Mouse (Mus musculus): ENCODE measurements at regions not wholly inside any gene's neighbourhood (a gene's known extent, or its start where the extent isn't known, plus 50 kb on each side); places are given as distances from the start of the nearest gene placed in this dataset.

- no peak overlapping the region for H3K4me3 ChIP-seq (replicated peaks)
- no peak for ATAC-seq
- H3K36me3 ChIP-seq = no peaks in the 10 kb centered on the region
- no peaks in the 10 kb centered on the region for H3K4me1 ChIP-seq (replicated peaks)
- no peaks in the 10 kb centered on the region for H3K27me3 ChIP-seq (replicated peaks)
- WGBS = 82% methylated on average over 5 of the region's 5 CpGs
- H3K9ac ChIP-seq = no peak overlapping the region
- no peak overlapping the region for H3K4me2 ChIP-seq (replicated peaks)
- H3K9me3 ChIP-seq = no peaks in the 10 kb centered on the region
- H3K27ac ChIP-seq = no peak overlapping the region
These were observed 132.4 kb downstream of the Npr3 start for GRCm38 (mm10) chr15:11774717-11775116.

GRCm38 (mm10) chr15:11770596-11770995 lies 136.5 kb downstream of the Npr3 start:
- no peak for ATAC-seq
- WGBS = 65% methylated on average over 1 of the region's 1 CpGs

GRCm38 (mm10) chr15:11757963-11758362 lies 149.1 kb downstream of the Npr3 start:
- Histone ChIP-seq H3K4me1 (replicated peaks) (no peaks in the 10 kb centered on the region), H3K27ac (no peak overlapping the region), H3K4me2 (replicated peaks) (no peak overlapping the region), H3K4me3 (replicated peaks) (no peak overlapping the region), H3K36me3 (no peaks in the 10 kb centered on the region), H3K9me3 (no peaks in the 10 kb centered on the region), H3K9ac (no peak overlapping the region), H3K27me3 (replicated peaks) (no peaks in the 10 kb centered on the region)
- peak; percentile 95 for ATAC-seq
- WGBS = 81% methylated on average over 1 of the region's 1 CpGs

More at GRCm38 (mm10) chr15:11770596-11770995, 136.5 kb downstream of the Npr3 start:
- no peaks in the 10 kb centered on the region for H3K27me3 ChIP-seq (replicated peaks)
- H3K4me1 ChIP-seq (replicated peaks) = no peaks in the 10 kb centered on the region
- no peak overlapping the region for H3K27ac ChIP-seq
- no peak overlapping the region for H3K9ac ChIP-seq
- no peak overlapping the region for H3K4me3 ChIP-seq (replicated peaks)
- H3K36me3 ChIP-seq = no peaks in the 10 kb centered on the region
- H3K4me2 ChIP-seq (replicated peaks) = no peak overlapping the region
- no peaks in the 10 kb centered on the region for H3K9me3 ChIP-seq

- ATAC-seq = no peak
- Histone ChIP-seq H3K27ac (no peak overlapping the region), H3K9me3 (no peaks in the 10 kb centered on the region), H3K4me1 (replicated peaks) (no peaks in the 10 kb centered on the region), H3K36me3 (no peaks in the 10 kb centered on the region), H3K4me3 (replicated peaks) (no peak overlapping the region), H3K27me3 (replicated peaks) (no peaks in the 10 kb centered on the region), H3K4me2 (replicated peaks) (no peak overlapping the region), H3K9ac (no peak overlapping the region)
- 75% methylated on average over 7 of the region's 7 CpGs for WGBS
These were observed 150.3 kb downstream of the Npr3 start for GRCm38 (mm10) chr15:11756786-11757185.

GRCm38 (mm10) chr15:11753216-11753615 lies 153.9 kb downstream of the Npr3 start:
- Histone ChIP-seq H3K9me3 (no peaks in the 10 kb centered on the region), H3K27ac (no peak overlapping the region), H3K4me1 (replicated peaks) (no peaks in the 10 kb centered on the region), H3K9ac (no peak overlapping the region), H3K4me2 (replicated peaks) (no peak overlapping the region), H3K27me3 (replicated peaks) (no peaks in the 10 kb centered on the region), H3K4me3 (replicated peaks) (no peak overlapping the region), H3K36me3 (no peaks in the 10 kb centered on the region)
- peak; percentile 54; the same call in 1 of the 2 replicates for ATAC-seq
- 16% methylated on average over 3 of the region's 3 CpGs for WGBS

- Histone ChIP-seq H3K9ac (no peak overlapping the region), H3K4me1 (replicated peaks) (0 out of 2 replicates have a peak, but pooled peaks cover 2% of the 10 kb centered on the region), H3K36me3 (no peaks in the 10 kb centered on the region), H3K27me3 (replicated peaks) (no peaks in the 10 kb centered on the region), H3K9me3 (no peaks in the 10 kb centered on the region), H3K4me2 (replicated peaks) (no peak overlapping the region), H3K4me3 (replicated peaks) (no peak overlapping the region), H3K27ac (no peak overlapping the region)
- WGBS = 66% methylated on average over 5 of the region's 5 CpGs
- ATAC-seq = no peak
These were observed 156.2 kb downstream of the Npr3 start for GRCm38 (mm10) chr15:11750893-11751292.

- no peak for ATAC-seq
- Histone ChIP-seq H3K4me2 (replicated peaks) (no peak overlapping the region), H3K36me3 (no peaks in the 10 kb centered on the region), H3K4me3 (replicated peaks) (no peak overlapping the region), H3K9ac (no peak overlapping the region), H3K4me1 (replicated peaks) (0 out of 2 replicates have a peak, but pooled peaks cover 5% of the 10 kb centered on the region), H3K9me3 (no peaks in the 10 kb centered on the region), H3K27ac (no peak overlapping the region), H3K27me3 (replicated peaks) (no peaks in the 10 kb centered on the region)
- 86% methylated on average over 4 of the region's 4 CpGs for WGBS
These were observed 157.6 kb downstream of the Npr3 start for GRCm38 (mm10) chr15:11749509-11749908.

- no peak overlapping the region for H3K9ac ChIP-seq
- no peaks in the 10 kb centered on the region for H3K27me3 ChIP-seq (replicated peaks)
- H3K4me1 ChIP-seq (replicated peaks) = 0 out of 2 replicates have a peak, but pooled peaks cover 5% of the 10 kb centered on the region
- H3K9me3 ChIP-seq = no peaks in the 10 kb centered on the region
- no peak overlapping the region for H3K27ac ChIP-seq
- H3K36me3 ChIP-seq = no peaks in the 10 kb centered on the region
- ATAC-seq = no peak
- no peak overlapping the region for H3K4me3 ChIP-seq (replicated peaks)
- H3K4me2 ChIP-seq (replicated peaks) = no peak overlapping the region
- 86% methylated on average over 2 of the region's 2 CpGs for whole genome bisulfite sequencing
These were observed 158.8 kb downstream of the Npr3 start for GRCm38 (mm10) chr15:11748306-11748705.

- 92% methylated on average over 1 of the region's 1 CpGs for WGBS
- H3K27ac ChIP-seq = no peak overlapping the region
- H3K4me3 ChIP-seq (replicated peaks) = no peak overlapping the region
- no peaks in the 10 kb centered on the region for H3K27me3 ChIP-seq (replicated peaks)
- H3K9ac ChIP-seq = no peak overlapping the region
- no peak overlapping the region for H3K4me2 ChIP-seq (replicated peaks)
- no peaks in the 10 kb centered on the region for H3K9me3 ChIP-seq
- no peaks in the 10 kb centered on the region for H3K36me3 ChIP-seq
- ATAC-seq = no peak
- peaks cover 9% of the 10 kb centered on the region; the same call in 1 of the 2 replicates for H3K4me1 ChIP-seq (replicated peaks)
These were observed 160.3 kb downstream of the Npr3 start for GRCm38 (mm10) chr15:11746754-11747153.

GRCm38 (mm10) chr15:11745629-11746372 lies 161.3 kb downstream of the Npr3 start:
- Histone ChIP-seq H3K4me1 (replicated peaks) (peaks cover 9% of the 10 kb centered on the region; the same call in 1 of the 2 replicates), H3K36me3 (no peaks in the 10 kb centered on the region), H3K9ac (no peak overlapping the region), H3K9me3 (no peaks in the 10 kb centered on the region), H3K4me2 (replicated peaks) (no peak overlapping the region), H3K4me3 (replicated peaks) (no peak overlapping the region), H3K27ac (peak overlapping the region; percentile 79), H3K27me3 (replicated peaks) (no peaks in the 10 kb centered on the region)
- WGBS = 54% methylated on average over 9 of the region's 9 CpGs
- ATAC-seq = peak; percentile 29; the same call in 1 of the 2 replicates

GRCm38 (mm10) chr15:11744903-11745302 lies 162.2 kb downstream of the Npr3 start:
- no peaks in the 10 kb centered on the region for H3K27me3 ChIP-seq (replicated peaks)
- no peaks in the 10 kb centered on the region for H3K9me3 ChIP-seq
- H3K36me3 ChIP-seq = no peaks in the 10 kb centered on the region
- peak overlapping the region; percentile 79 for H3K27ac ChIP-seq
- ATAC-seq = peak; percentile 84
- no peak overlapping the region for H3K4me3 ChIP-seq (replicated peaks)
- 24% methylated on average over 5 of the region's 5 CpGs for WGBS
- H3K9ac ChIP-seq = no peak overlapping the region
- H3K4me1 ChIP-seq (replicated peaks) = peaks cover 9% of the 10 kb centered on the region; the same call in 1 of the 2 replicates
- H3K4me2 ChIP-seq (replicated peaks) = no peak overlapping the region

GRCm38 (mm10) chr15:11744296-11744695 lies 162.8 kb downstream of the Npr3 start:
- H3K9me3 ChIP-seq = no peaks in the 10 kb centered on the region
- H3K4me3 ChIP-seq (replicated peaks) = no peak overlapping the region
- peaks cover 9% of the 10 kb centered on the region; the same call in 1 of the 2 replicates for H3K4me1 ChIP-seq (replicated peaks)
- H3K27ac ChIP-seq = no peak overlapping the region
- 72% methylated on average over 2 of the region's 2 CpGs for WGBS
- H3K27me3 ChIP-seq (replicated peaks) = no peaks in the 10 kb centered on the region
- no peak for ATAC-seq
- H3K36me3 ChIP-seq = no peaks in the 10 kb centered on the region
- no peak overlapping the region for H3K9ac ChIP-seq
- no peak overlapping the region for H3K4me2 ChIP-seq (replicated peaks)

GRCm38 (mm10) chr15:11742820-11743219 lies 164.3 kb downstream of the Npr3 start:
- no peaks in the 10 kb centered on the region for H3K36me3 ChIP-seq
- H3K27ac ChIP-seq = no peak overlapping the region
- H3K4me2 ChIP-seq (replicated peaks) = no peak overlapping the region
- no peaks in the 10 kb centered on the region for H3K27me3 ChIP-seq (replicated peaks)
- no peak for ATAC-seq
- H3K4me3 ChIP-seq (replicated peaks) = no peak overlapping the region
- H3K9ac ChIP-seq = no peak overlapping the region
- peaks cover 9% of the 10 kb centered on the region; the same call in 1 of the 2 replicates for H3K4me1 ChIP-seq (replicated peaks)
- 64% methylated on average over 7 of the region's 7 CpGs for WGBS
- H3K9me3 ChIP-seq = no peaks in the 10 kb centered on the region

All from intestine, embryonic 15.5 days (tissue).